Mouse (Mus musculus): ENCODE measurements around the gene Fbxo47. TPM values are rescaled to one million over a fixed set of nuclear protein-coding genes. Genes with fewer than 3 reads are reported as not detected.
A peak's percentile ranks its signal among the peaks of the same experiment; 100 is the strongest.

The Fbxo47 gene
- polyA plus RNA-seq, 1 experiment from 2014 or later: 0.63 TPM

- Histone ChIP-seq H3K36me3 (ENCODE audit: control insufficient read depth, insufficient read depth) (peaks cover 3% of the 10 kb centered on the region; the same call in 1 of the 2 replicates), H3K4me1 (replicated peaks; ENCODE audit: control insufficient read depth, insufficient read depth, low read length) (peaks cover 83% of the 10 kb centered on the region), H3K4me3 (replicated peaks; ENCODE audit: low read length) (no peak overlapping the region), H3K9ac (replicated peaks; ENCODE audit: low read depth, low read length) (no peak overlapping the region), H3K27me3 (replicated peaks; ENCODE audit: control insufficient read depth, insufficient read depth, low read length) (no peaks in the 10 kb centered on the region), H3K9me3 (ENCODE audit: control insufficient read depth, low read length) (no peaks in the 10 kb centered on the region), H3K27ac (ENCODE audit: low read length) (no peak overlapping the region), H3K4me2 (ENCODE audit: low read length) (no peak overlapping the region)
- WGBS: 33% methylated on average over 2 of the region's 2 CpGs
- no peak for ATAC-seq
Measured at GRCm38 (mm10) chr11:97808093-97808492, 75.9 kb downstream of the Fbxo47 start.

- H3K9ac ChIP-seq (replicated peaks; ENCODE audit: low read depth, low read length): no peak overlapping the region
- no peak for ATAC-seq
- H3K27me3 ChIP-seq (replicated peaks; ENCODE audit: control insufficient read depth, insufficient read depth, low read length): no peaks in the 10 kb centered on the region
- peaks cover 3% of the 10 kb centered on the region; the same call in 1 of the 2 replicates for H3K36me3 ChIP-seq (ENCODE audit: control insufficient read depth, insufficient read depth)
- peaks cover 80% of the 10 kb centered on the region for H3K4me1 ChIP-seq (replicated peaks; ENCODE audit: control insufficient read depth, insufficient read depth, low read length)
- no peak overlapping the region for H3K4me2 ChIP-seq (ENCODE audit: low read length)
- WGBS: 37% methylated on average over 6 of the region's 6 CpGs
- H3K27ac ChIP-seq (ENCODE audit: low read length): no peak overlapping the region
- H3K4me3 ChIP-seq (replicated peaks; ENCODE audit: low read length): no peak overlapping the region
- no peaks in the 10 kb centered on the region for H3K9me3 ChIP-seq (ENCODE audit: control insufficient read depth, low read length)
Measured at GRCm38 (mm10) chr11:97807626-97808025, 76.3 kb downstream of the Fbxo47 start.

GRCm38 (mm10) chr11:97806613-97806964, 77.4 kb downstream of the Fbxo47 start:
- ATAC-seq: no peak
- Histone ChIP-seq H3K27me3 (replicated peaks; ENCODE audit: control insufficient read depth, insufficient read depth, low read length) (no peaks in the 10 kb centered on the region), H3K9ac (replicated peaks; ENCODE audit: low read depth, low read length) (peak overlapping the region; percentile 34; the same call in 1 of the 2 replicates), H3K4me1 (replicated peaks; ENCODE audit: control insufficient read depth, insufficient read depth, low read length) (peaks cover 80% of the 10 kb centered on the region), H3K4me3 (replicated peaks; ENCODE audit: low read length) (no peak overlapping the region), H3K27ac (ENCODE audit: low read length) (no peak overlapping the region; the same call in 1 of the 2 replicates), H3K4me2 (ENCODE audit: low read length) (no peak overlapping the region), H3K9me3 (ENCODE audit: control insufficient read depth, low read length) (no peaks in the 10 kb centered on the region), H3K36me3 (ENCODE audit: control insufficient read depth, insufficient read depth) (peaks cover 3% of the 10 kb centered on the region; the same call in 1 of the 2 replicates)
- WGBS: 72% methylated on average over 7 of the region's 7 CpGs

GRCm38 (mm10) chr11:97805662-97806612, 78.0 kb downstream of the Fbxo47 start:
- Histone ChIP-seq H3K9me3 (ENCODE audit: control insufficient read depth, low read length) (no peaks in the 10 kb centered on the region), H3K9ac (replicated peaks; ENCODE audit: low read depth, low read length) (peak overlapping the region; percentile 34), H3K4me1 (replicated peaks; ENCODE audit: control insufficient read depth, insufficient read depth, low read length) (peaks cover 80% of the 10 kb centered on the region), H3K27me3 (replicated peaks; ENCODE audit: control insufficient read depth, insufficient read depth, low read length) (no peaks in the 10 kb centered on the region), H3K36me3 (ENCODE audit: control insufficient read depth, insufficient read depth) (peaks cover 3% of the 10 kb centered on the region; the same call in 1 of the 2 replicates), H3K4me3 (replicated peaks; ENCODE audit: low read length) (no peak overlapping the region), H3K4me2 (ENCODE audit: low read length) (peak overlapping the region; percentile 40; the same call in 1 of the 2 replicates), H3K27ac (ENCODE audit: low read length) (peak overlapping the region; percentile 78)
- 0 out of 2 replicates have a peak, but pooled peaks have one; percentile 29 for ATAC-seq
- 31% methylated on average over 15 of the region's 15 CpGs for WGBS

GRCm38 (mm10) chr11:97804841-97805661, 78.9 kb downstream of the Fbxo47 start:
- Histone ChIP-seq H3K27ac (ENCODE audit: low read length) (peak overlapping the region; percentile 78), H3K9me3 (ENCODE audit: control insufficient read depth, low read length) (no peaks in the 10 kb centered on the region), H3K27me3 (replicated peaks; ENCODE audit: control insufficient read depth, insufficient read depth, low read length) (no peaks in the 10 kb centered on the region), H3K4me2 (ENCODE audit: low read length) (peak overlapping the region; percentile 40), H3K4me3 (replicated peaks; ENCODE audit: low read length) (0 out of 2 replicates have a peak overlapping the region, but pooled peaks have one; percentile 13), H3K4me1 (replicated peaks; ENCODE audit: control insufficient read depth, insufficient read depth, low read length) (peaks cover 76% of the 10 kb centered on the region), H3K36me3 (ENCODE audit: control insufficient read depth, insufficient read depth) (peaks cover 3% of the 10 kb centered on the region; the same call in 1 of the 2 replicates), H3K9ac (replicated peaks; ENCODE audit: low read depth, low read length) (peak overlapping the region; percentile 26)
- peak; percentile 28 for ATAC-seq
- 10% methylated on average over 9 of the region's 9 CpGs for WGBS

GRCm38 (mm10) chr11:97803847-97804246, 80.1 kb downstream of the Fbxo47 start:
- ATAC-seq: no peak
- H3K27ac ChIP-seq (ENCODE audit: low read length): no peak overlapping the region
- H3K4me2 ChIP-seq (ENCODE audit: low read length): no peak overlapping the region
- H3K27me3 ChIP-seq (replicated peaks; ENCODE audit: control insufficient read depth, insufficient read depth, low read length): no peaks in the 10 kb centered on the region
- H3K9ac ChIP-seq (replicated peaks; ENCODE audit: low read depth, low read length): no peak overlapping the region
- WGBS: 90% methylated on average over 5 of the region's 5 CpGs
- peaks cover 69% of the 10 kb centered on the region for H3K4me1 ChIP-seq (replicated peaks; ENCODE audit: control insufficient read depth, insufficient read depth, low read length)
- H3K9me3 ChIP-seq (ENCODE audit: control insufficient read depth, low read length): no peaks in the 10 kb centered on the region
- no peak overlapping the region for H3K4me3 ChIP-seq (replicated peaks; ENCODE audit: low read length)
- peaks cover 3% of the 10 kb centered on the region; the same call in 1 of the 2 replicates for H3K36me3 ChIP-seq (ENCODE audit: control insufficient read depth, insufficient read depth)

Other genes with a start within 250 kb of the Fbxo47 start
- 4.2 and 5.1 TPM in 2 replicates for gene Mllt6, start 220.7 kb downstream of the Fbxo47 start, polyA plus RNA-seq (2015; fragmentation: Nextera tagmentation; extraction: Ambion mirVana)
- 14.6 and 15.4 TPM in 2 replicates for gene Cisd3, start 198.3 kb downstream of the Fbxo47 start, polyA plus RNA-seq (2015; fragmentation: Nextera tagmentation; extraction: Ambion mirVana)
- gene Pcgf2, start 183.7 kb downstream of the Fbxo47 start, polyA plus RNA-seq (2015; fragmentation: Nextera tagmentation; extraction: Ambion mirVana): 14.8 and 19.8 TPM in 2 replicates
- 403 and 431 TPM in 2 replicates for gene Psmb3, start 180.8 kb downstream of the Fbxo47 start, polyA plus RNA-seq (2015; fragmentation: Nextera tagmentation; extraction: Ambion mirVana)
- gene Pip4k2b, start 139.4 kb downstream of the Fbxo47 start, polyA plus RNA-seq (2015; fragmentation: Nextera tagmentation; extraction: Ambion mirVana): 4.1 and 4.7 TPM in 2 replicates
- 17.1 and 19.5 TPM in 2 replicates for gene Cwc25, start 117.6 kb downstream of the Fbxo47 start, polyA plus RNA-seq (2015; fragmentation: Nextera tagmentation; extraction: Ambion mirVana)
- gene 1700001P01Rik, start 108.2 kb downstream of the Fbxo47 start, polyA plus RNA-seq (2015; fragmentation: Nextera tagmentation; extraction: Ambion mirVana): 0.57 and 0.85 TPM in 2 replicates
- gene Rpl23, start 101.7 kb downstream of the Fbxo47 start, polyA plus RNA-seq (2015; fragmentation: Nextera tagmentation; extraction: Ambion mirVana): 298 and 306 TPM in 2 replicates
- 140 and 159 TPM in 2 replicates for gene Lasp1, start 85.2 kb downstream of the Fbxo47 start, polyA plus RNA-seq (2015; fragmentation: Nextera tagmentation; extraction: Ambion mirVana)
- 21.1 and 24.1 TPM in 2 replicates for gene B230217C12Rik, start 43.4 kb downstream of the Fbxo47 start, polyA plus RNA-seq (2015; fragmentation: Nextera tagmentation; extraction: Ambion mirVana)
- gene Plxdc1, start 102.3 kb upstream of the Fbxo47 start, polyA plus RNA-seq (2015; fragmentation: Nextera tagmentation; extraction: Ambion mirVana): 0.72 and 0.96 TPM in 2 replicates
- gene Arl5c, start 112.0 kb upstream of the Fbxo47 start, polyA plus RNA-seq (2015; fragmentation: Nextera tagmentation; extraction: Ambion mirVana): 4.6 and 6.4 TPM in 2 replicates
- 39.0 and 52.1 TPM in 2 replicates for gene Cacnb1, start 138.9 kb upstream of the Fbxo47 start, polyA plus RNA-seq (2015; fragmentation: Nextera tagmentation; extraction: Ambion mirVana)
- gene Rpl19, start 142.6 kb upstream of the Fbxo47 start, polyA plus RNA-seq (2015; fragmentation: Nextera tagmentation; extraction: Ambion mirVana): 652 and 659 TPM in 2 replicates
- gene Stac2, start 169.3 kb upstream of the Fbxo47 start, polyA plus RNA-seq (2015; fragmentation: Nextera tagmentation; extraction: Ambion mirVana): 3.4 and 5.4 TPM in 2 replicates